Mouse (Mus musculus) 3T3-L1 (cell line): ENCODE results near the gene Trim25.

Experiments used
- DNase-seq: peaks from one replicate; pipeline ENCODE4 v3.0.0-alpha.2; 2015; ENCODE audit warnings: low read depth, low spot score

Trim25 gene

DNA sequence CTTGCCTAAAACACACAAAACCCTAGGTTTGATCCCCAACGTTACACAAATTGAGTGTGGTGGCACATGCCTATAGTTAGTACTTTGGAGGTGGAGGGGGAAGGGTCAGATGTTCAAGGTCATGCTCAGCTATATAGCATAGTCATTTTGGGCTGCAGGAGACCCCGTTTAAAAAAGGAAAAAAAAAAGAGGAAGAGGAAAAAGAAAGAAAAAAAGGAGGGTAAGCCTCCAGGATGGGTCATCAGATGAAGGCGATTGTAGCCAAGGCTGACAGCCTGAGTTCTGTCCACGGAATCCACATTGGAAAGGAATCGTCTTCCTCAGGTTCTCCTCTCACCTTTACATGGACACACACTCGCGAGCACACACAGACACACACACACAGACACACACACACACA lies 4.7 kb upstream of the Trim25 start:
- no peak for DNase-seq

DNA sequence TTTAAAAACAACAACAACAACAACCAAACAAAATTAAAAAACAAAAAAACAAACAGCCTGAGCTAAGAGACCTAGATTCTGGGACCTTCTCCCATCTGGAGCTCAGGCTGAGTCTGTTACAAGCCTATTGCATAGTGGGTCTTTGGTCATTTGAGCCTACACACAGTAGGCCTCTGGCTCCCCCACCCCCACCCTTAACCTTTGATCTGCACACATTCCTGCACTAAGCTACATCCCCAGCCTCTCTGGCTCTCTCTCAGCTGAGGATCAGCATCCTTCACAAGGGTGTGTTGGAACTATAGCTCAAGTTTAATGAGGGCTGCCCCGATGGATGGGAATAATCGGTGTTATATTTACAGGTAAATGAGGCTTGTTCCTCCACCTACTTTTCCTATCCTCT lies 3.6 kb upstream of the Trim25 start:
- DNase-seq, result no peak

DNA sequence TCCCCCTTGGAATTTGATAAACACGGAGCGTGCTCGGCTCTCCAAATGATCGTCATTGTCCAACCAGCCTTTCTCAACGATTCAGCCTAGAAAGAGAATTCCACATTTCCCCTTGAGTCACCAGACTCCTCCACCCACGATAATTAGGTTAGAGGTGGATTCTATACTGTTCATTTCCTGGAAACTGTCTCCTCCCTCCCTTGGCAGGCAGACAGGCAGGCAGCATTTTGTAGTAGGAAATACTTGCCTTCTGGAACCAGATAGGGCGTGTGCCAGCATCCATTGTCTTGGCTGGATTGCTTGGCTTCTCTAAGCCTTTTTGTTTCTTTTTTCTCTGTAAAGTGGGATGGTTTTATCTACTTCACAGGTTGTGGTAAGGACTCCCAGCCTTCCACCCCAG lies 2.7 kb upstream of the Trim25 start:
- peak; percentile 91 for DNase-seq

DNA sequence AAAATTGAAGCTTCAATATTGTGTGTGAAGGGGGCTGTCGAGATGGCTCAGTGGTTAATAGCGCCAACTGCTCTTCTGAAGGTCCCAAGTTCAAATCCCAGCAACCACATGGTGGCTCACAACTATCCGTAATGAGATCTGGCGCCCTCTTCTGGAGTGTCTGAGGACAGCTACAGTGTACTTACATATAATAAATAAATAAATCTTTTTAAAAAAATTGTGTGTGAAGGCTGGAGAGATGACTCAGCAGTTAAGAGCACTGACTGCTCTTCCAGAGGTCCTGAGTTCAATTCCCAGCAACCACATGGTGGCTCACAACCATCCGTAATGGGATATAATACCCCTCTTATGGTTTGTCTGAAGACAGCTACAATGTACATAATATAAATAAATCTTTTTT lies 1.8 kb upstream of the Trim25 start:
- peak; percentile 34 for DNase-seq

DNA sequence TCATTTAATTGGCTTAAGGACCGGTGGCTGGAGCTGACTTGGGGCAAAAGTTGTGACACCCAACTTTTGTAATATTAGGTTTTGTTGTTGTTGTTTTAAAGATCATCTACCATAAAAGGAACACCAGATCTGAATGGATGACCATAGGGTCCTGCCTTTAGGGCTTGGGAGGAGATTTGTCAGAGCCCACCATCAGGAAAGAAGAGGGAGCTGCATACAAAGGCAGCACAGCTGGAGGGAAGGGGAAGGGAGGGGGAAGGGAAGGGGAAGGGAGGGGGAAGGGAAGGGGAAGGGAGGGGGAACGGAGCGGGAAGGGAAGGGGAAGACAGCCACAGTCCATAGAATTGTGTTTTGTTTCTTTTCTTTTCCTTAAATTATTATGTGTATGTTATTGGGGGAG lies 770 bp upstream of the Trim25 start:
- DNase-seq, result no peak

DNA sequence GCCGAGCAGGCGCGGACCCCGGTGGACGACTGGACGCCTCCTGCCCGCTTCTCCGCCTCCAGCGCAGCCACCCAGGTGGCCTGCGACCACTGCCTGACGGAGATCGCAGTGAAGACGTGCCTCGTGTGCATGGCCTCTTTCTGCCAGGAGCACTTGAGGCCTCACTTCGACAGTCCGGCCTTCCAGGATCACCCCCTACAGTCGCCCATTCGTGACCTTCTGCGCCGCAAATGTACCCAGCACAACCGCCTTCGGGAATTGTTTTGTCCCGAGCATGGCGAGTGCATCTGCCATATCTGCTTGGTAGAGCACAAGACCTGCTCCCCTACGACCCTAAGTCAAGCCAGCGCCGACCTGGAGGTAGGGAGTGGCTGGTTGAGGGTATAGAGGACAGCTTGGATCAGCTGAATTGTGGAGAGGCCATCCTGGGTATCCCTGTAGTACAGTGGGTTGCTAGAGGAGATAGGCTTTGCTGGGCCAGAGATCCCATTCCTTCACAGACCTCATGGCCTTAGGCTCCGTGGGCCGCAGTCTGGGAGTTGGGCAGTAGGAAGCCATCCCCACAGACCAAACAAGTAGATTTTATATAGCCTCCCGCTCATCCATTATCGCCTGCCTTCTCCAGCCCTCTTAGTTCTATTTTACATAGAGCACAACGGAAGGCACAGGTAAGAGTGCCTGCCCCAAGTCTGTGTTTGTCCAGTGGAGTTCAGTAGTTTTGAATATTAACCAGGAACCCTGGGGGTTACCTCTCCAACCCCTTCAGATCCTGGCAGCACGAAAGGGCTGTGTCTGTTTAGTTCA lies 749 bp downstream of the Trim25 start:
- peak; percentile 41 for DNase-seq

DNA sequence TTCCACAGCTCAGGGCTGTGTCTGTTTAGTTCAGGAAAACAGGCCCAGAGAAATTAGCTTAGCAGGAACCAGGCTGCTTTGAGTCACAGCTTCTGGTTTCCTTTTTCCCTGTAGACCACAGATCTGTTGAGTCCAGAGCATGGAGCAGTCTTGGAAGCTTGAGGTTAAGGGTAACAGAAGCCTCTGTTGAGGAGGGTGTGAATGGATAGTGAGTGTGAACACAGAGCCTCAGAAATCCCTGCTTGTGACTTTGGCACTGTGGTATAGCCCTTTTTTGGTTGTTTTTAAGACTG lies 1.3 kb downstream of the Trim25 start:
- DNase-seq, result peak; percentile 52

DNA sequence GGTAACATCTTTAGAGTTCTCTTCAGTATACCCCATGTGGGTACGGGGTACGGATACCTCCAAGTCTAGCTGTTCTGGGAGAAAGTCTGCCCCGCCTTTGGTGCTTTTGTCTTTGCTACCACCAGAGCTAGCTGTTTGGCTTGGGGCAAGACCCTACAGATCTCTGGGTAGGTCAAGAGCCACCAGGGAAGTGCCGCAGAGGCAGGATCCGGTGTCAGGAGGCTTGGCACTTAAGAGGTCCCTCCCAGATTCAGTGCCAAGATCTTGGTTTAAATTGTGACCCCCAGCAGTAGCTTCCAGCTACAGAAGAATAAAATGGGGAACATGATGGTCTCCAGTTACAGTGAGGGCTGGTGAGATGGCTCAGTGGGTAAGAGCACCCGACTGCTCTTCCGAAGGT lies 2.4 kb downstream of the Trim25 start:
- no peak for DNase-seq

DNA sequence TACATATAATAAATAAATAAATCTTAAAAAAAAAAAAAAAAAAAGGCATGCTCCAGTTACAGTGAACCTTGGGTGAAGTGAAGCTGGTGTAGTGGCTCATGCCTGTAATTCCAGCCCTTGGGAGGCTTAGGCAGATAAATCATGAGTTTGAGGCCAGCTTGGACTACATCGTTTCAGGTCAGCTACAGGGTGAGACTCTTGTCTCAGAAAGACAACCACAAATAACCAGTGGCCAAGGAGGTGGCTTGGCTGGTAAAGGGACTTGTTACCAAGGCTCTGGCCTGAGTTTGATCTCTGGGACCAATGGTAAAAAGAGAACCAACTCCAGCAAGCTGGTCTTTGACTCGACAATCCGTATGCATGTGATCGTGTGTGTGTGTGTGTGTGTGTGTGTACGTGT lies 2.9 kb downstream of the Trim25 start:
- no peak for DNase-seq

DNA sequence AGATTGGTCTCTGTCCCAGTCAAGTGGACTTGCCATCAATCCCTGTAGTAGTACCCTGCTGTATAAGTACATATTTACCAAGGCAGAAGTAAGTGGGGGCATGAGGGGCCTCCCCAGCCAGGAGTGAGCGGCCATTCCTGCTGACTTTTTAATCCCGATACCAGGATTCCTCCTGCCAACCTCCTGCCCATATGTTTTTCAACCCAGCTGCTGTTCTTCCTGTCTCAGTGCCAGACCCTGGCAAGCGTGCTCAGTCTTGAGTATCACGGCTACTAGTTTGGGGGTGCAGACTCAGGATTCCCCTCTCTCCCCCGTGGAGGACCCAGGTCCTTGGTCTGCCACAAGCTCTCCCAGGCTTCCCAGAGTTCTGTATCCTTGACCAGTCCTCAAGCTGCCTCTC lies 3.4 kb downstream of the Trim25 start:
- DNase-seq, result no peak

DNA sequence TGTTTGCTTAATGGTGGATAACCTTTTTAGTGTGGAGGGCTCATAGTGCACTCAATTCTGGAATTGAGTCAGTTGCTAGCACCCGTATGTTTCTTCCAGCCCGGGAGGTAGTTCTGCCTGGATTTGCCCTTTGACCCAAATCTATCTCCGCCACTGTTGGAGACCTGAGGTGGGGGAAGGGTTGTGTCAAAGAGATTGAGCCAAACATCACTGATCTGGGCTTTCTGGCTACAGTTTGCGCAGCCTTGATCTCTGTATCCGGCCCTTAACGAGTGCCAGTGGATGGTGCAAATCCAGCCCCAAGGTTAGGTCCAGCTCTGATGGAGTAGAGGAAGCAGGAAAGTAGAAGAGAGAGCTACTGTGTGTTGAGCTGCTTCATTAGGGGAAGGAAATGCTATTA lies 3.9 kb downstream of the Trim25 start:
- DNase-seq, result no peak

DNA sequence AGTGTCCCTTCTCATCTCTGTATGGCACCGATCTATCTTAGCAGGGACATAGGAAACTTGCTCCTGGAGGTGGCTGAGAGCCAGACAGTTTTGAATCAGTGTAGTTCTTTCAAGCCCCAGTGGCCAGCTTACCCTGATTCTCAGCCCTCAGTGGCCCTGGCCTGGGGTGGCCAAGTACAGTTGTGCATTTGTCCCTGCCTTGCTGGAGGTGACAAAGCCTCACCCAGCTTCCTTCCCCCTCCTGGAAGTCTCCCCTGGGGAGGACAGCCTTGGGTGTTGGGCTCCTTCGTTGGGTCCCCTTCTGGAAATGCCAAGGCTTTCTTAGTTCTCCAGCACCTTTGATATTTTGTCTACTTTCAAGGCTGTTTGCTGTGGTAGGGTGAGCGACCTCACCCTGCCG lies 4.5 kb downstream of the Trim25 start:
- no peak for DNase-seq

DNA sequence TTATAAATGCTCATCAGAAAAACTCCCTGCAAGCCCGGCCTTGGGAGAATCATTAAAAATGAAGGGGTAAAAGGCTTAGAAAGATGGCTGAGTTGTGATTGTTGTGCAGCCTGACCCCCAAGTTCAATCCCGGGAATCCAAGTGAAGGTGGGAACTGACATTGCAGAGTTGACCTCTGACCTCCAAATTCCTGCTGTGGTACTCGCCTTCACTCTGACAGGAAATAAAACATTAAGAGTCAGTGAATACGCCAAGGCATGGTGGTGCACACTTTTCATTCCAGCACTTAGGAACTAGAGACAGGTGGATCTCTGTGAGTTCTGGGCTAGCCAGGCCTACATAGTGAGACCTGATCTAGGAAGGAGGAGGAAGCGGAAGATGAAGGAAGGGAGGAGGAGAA lies 6.3 kb downstream of the Trim25 start:
- no peak for DNase-seq

DNA sequence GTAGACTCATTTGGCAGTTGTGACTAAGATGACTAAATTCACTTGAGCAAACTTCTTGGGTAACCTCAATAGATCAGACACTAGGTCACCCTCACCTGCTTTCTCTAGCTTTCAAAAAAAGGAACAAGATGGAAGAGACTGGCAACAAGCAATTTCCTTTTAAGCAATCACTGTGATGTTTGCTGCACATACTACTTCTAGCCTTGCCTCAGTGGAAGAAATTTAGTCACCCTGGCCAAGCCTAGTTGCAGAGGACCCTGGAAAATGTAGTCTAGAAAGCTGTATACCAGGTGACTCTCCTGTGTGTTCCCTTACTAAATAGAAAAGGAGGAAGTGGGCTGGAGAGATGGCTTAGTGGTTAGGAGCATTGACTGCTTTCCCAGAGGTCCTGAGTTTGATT lies 7.2 kb downstream of the Trim25 start:
- no peak for DNase-seq

DNA sequence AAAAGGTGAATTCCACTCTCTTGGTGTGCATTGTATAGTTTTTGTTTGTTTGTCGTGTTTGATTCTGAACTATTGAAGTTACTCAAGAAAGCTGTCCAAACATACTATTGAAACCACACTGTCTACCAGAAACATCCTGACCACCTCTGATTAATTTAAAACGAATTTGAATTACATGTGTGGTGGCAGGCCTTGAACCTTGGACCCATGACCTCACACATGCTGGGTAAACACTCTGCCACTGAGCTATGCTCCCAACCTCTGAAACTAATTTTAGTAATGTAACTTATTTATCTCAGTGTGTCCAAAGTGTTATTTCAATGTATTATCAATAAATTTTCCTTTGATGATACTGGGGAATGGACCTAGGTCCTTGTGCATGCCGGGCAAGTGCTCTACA lies 8.4 kb downstream of the Trim25 start:
- DNase-seq, result no peak

DNA sequence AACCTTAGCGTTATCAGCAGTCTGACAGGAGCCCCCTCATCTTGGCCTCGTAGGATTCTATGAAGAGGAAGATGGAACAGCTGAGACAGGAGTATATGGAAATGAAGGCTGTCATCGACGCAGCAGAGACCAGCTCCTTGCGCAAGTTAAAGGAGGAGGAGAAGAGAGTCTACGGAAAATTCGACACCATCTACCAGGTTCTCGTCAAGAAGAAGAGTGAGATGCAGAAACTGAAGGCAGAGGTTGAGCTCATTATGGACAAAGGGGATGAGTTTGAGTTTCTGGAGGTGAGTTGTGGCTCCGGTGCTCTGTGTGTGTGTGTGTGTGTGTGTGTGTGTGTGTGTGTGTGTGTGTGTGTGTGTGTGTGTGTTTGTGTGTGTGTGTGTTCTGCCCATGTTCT lies 9.9 kb downstream of the Trim25 start:
- DNase-seq, result no peak

DNA sequence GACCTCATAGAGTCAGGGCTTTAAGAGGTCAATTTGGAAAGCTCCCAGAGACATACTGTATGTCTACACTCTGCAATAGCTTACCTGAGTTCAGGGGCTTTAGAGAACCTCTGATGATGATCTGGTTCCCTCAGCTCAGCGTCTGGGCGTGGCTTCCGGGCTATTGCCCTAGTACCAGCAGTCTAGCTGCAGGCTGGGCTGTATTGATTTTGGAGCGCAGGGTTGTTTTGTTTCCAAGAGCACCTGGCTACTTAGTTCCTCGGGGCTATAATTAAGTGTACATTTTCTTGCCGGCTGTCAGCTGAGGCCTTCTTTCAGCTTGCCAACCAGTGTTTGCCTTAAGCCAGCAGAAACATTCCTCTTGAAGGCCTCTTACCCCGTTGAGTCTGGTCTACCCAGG lies 10.3 kb downstream of the Trim25 start:
- DNase-seq, result no peak

DNA sequence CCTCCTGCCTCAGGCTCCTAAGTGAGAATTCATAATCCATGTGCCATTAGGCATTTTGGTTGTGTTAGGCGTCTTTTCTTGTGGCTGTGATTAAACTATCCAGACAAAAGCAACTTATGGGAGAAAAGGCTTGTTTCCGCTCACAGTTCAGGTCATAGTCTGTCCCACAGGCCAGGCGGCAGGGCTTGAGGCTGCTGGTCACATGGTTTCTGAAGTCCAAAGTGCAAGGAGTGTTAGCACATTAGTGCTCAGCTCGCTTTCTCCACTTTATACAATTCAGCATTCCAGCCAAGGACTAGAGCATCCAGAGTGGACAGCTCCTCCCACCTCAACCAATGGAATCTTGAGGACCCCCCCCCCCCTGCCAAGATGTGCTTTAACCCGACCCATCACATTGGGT lies 13.1 kb downstream of the Trim25 start:
- no peak for DNase-seq

DNA sequence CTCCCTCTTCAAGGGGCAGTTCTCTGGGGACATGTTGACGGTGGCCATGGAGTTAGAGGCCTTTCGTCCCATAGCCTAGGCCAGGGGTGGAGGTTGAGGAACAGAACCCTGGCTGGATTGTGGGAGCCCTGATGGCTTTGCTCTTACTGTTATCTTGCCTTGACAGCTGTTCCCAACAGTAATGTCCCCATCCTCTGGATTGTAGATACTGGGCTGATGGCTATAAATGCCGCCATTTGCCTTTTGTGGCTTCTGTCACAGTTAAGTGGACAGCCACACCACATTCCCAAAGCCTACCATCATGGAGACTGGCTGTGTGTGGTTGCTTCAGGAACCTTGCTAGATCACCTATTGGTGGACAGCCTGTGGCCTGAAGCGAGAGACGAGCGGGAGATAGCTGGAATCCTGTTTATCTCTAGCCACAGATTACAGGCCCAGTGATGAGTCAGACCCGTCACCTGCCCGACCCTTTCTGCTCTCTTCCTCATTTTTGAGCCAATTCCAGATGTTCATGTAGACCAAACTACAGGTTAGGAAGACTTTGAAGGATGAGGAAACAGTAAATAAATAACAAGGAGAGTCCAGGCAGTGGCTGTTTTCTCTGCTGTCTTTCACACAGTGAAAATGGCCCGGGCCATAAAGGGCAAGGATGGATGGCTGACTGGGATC lies 18.5 kb downstream of the Trim25 start:
- DNase-seq, result no peak

DNA sequence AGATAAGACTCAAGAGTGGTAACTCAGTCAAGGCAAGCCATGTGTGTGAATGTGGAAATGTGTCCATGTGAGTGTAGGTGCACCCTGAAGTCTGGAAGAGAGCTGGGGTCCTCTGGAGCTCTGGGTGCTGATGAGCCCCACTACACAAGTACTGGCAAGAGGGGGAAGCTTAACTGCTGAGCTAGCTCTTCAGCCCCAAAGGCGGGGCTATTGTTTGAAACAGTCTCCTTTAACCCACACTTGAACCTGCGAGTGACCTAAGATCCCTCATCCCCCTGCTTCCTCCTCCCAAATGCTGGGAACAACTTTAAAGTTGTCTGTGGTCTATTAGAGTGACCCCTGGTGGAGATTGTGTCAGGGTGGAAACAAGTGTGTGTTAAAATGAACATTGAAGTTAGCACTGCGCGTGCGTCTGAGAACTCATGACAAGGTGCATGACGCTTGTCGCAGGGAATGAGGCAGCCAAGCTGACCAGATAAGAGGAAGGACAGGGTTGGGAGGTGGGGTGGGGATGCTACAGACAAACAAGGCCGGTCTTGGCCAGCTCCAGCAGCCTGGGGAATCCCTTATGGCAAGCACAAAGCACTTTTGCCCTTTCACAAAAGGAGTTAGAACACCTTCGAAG lies 21.6 kb downstream of the Trim25 start:
- no peak for DNase-seq

DNA sequence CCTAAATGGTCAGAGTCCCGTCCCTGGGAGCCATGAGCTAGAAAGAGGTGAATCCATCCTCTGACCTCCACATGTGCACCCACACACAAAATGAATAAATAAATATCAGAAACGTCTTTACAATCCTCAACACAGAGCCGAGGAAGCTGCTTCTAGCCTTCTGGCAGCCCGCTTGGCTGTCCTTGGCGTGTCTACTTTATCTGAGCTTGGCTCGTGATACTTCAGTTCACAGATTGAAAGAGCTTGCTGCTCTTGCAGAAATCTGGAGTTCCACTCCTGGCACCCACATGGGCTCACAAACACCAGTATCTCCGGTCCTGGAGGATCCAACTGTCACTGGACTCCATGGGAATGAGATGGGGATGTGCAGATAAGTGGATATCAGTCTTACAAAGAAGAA lies 22.5 kb downstream of the Trim25 start:
- no peak for DNase-seq

DNA sequence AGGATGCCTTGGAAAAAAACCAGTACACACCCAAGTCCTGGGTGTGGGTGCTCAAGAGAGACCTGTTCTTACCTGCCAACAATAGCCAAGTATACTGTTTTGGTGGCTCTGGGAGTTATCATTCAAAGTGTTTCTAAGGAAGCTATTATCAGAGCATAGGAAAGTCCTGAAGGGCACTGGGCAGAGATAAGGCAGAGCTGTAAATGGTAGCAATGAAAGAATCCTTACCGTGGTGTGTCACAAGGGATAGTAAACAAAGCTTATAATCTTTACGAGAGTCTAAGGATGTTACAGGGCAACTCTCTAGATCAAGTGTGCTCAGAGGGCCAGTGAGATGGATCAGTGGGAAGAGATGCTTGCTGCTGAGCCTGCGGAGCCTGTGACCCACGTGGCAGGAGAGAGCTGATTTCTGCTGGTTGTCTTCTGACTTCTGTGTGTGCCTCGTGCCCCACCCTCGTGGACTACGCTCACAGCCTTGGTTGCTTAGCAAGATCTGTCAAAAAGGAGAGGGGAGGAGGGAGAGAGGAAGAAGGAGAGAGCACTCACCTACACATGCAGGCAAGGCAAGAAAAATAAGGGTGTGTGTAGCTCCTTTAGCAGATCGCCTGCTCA lies 23.1 kb downstream of the Trim25 start:
- no peak for DNase-seq

DNA sequence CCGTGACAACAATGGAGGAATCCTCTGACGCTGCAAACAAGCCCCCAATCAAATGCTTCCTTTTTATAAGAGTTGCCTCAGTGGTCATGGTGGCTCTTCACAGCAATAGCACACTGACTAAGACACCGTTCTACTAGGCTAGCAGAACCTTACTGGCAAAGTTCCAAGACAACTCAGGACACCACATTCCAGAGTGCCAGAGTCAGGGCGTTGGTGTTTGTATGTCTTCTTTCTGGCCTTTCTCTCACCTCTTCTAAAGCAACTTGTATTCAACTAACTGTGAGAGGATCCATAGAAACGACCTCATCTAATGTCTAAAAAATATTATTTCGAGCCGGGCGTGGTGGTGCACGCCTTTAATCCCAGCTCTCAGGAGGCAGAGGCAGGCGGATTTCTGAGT lies 24.3 kb downstream of the Trim25 start:
- DNase-seq, result peak; percentile 88
